Mouse (Mus musculus): ENCODE results near the gene Slc10a7. TPM values are rescaled to one million over a fixed set of nuclear protein-coding genes. Genes with fewer than 3 reads are reported as not detected.

The Slc10a7 gene
- polyA plus RNA-seq, 2 experiments = 3.3 to 4.4 TPM

DNA sequence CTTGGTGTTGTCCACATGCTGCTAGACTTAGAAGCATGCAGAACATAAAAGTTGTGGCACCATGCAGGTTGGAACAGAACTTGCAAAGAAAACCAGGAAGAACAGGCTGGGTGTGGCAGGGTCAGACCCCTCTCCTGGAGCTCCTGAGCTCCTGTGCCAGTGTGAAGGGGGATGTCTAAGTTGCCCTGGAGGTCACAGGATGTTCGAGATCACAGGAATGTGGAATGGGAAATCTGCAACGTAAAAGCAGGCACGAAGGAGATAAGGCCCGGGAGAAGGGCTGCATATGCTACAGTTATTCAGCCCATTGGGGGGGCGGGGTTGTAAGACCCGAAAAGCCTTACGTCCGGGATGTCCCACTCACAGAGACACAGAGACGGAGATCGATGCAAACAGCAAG, 100.2 kb downstream of the Slc10a7 start:
- DNase-seq (ENCODE audit: low read depth in 3 of 3, low spot score in 3 of 3) = no peak
- peaks cover 3% of the 10 kb centered on the region; the same call in 1 of the 2 replicates for H3K36me3 ChIP-seq (replicated peaks; ENCODE audit: control insufficient read depth, insufficient read depth, low read depth)
- no peak overlapping the region for H3K4me2 ChIP-seq (ENCODE audit: low read depth)
- no peak overlapping the region for H3K27ac ChIP-seq
- H3K9me3 ChIP-seq (ENCODE audit: control insufficient read depth, low read length) = no peaks in the 10 kb centered on the region
- H3K4me3 ChIP-seq (ENCODE audit: insufficient read depth in 1 of 2, low read depth in 2 of 2, low read length in 2 of 2) = no peak overlapping the region
- H3K9ac ChIP-seq (replicated peaks) = no peak overlapping the region
- no peak for ATAC-seq (ENCODE audit: insufficient read depth)
- H3K27me3 ChIP-seq (ENCODE audit: control insufficient read depth, insufficient read depth, low read length) = no peaks in the 10 kb centered on the region
- WGBS (ENCODE audit: insufficient replicate concordance) = 76% methylated on average over 10 of the region's 10 CpGs
- TF ChIP-seq CTCF (IDR thresholded peaks at IDR 0.05; ENCODE audit: low read depth) (no peak), EP300 (IDR thresholded peaks at IDR 0.05; ENCODE audit: low read depth) (no peak)
- no peaks in the 10 kb centered on the region for H3K4me1 ChIP-seq (replicated peaks; ENCODE audit: control insufficient read depth in 2 of 2, insufficient read depth in 2 of 2, low read length in 1 of 2)

DNA sequence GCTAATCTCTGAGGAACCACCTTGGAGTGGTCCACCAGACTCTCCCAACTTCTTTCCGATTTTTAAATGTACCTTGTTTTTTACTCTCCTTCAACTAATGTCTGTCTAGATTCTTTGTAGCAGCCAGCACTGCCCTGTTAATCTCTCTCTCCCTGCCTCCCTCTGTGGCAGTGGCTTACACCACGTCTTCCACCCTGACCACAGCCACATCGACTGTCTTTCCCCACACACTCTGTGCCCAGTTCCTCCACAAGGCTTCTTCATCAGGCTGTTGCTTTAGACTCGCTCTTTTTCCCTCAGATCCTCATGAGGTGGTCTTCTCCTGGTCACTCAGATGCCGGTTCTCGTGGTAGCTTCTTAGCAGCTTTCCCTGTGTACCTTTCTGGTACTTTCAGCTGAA, 101.9 kb downstream of the Slc10a7 start:
- H3K27me3 ChIP-seq (ENCODE audit: control insufficient read depth, insufficient read depth, low read length) = no peaks in the 10 kb centered on the region
- H3K9me3 ChIP-seq (ENCODE audit: control insufficient read depth, low read length) = no peaks in the 10 kb centered on the region
- WGBS (ENCODE audit: insufficient replicate concordance) = 48% methylated on average over 6 of the region's 6 CpGs
- no peak overlapping the region for H3K4me3 ChIP-seq (ENCODE audit: insufficient read depth in 1 of 2, low read depth in 2 of 2, low read length in 2 of 2)
- no peak overlapping the region for H3K27ac ChIP-seq
- no peak for TF ChIP-seq EP300 (IDR thresholded peaks at IDR 0.05; ENCODE audit: low read depth)
- TF ChIP-seq CTCF (IDR thresholded peaks at IDR 0.05; ENCODE audit: low read depth) = no peak
- ATAC-seq (ENCODE audit: insufficient read depth) = no peak
- H3K4me2 ChIP-seq (ENCODE audit: low read depth) = no peak overlapping the region
- no peak overlapping the region for H3K9ac ChIP-seq (replicated peaks)
- DNase-seq (ENCODE audit: low read depth in 3 of 3, low spot score in 3 of 3) = no peak
- peaks cover 3% of the 10 kb centered on the region; the same call in 1 of the 2 replicates for H3K36me3 ChIP-seq (replicated peaks; ENCODE audit: control insufficient read depth, insufficient read depth, low read depth)
- H3K4me1 ChIP-seq (replicated peaks; ENCODE audit: control insufficient read depth in 2 of 2, insufficient read depth in 2 of 2, low read length in 1 of 2) = no peaks in the 10 kb centered on the region

DNA sequence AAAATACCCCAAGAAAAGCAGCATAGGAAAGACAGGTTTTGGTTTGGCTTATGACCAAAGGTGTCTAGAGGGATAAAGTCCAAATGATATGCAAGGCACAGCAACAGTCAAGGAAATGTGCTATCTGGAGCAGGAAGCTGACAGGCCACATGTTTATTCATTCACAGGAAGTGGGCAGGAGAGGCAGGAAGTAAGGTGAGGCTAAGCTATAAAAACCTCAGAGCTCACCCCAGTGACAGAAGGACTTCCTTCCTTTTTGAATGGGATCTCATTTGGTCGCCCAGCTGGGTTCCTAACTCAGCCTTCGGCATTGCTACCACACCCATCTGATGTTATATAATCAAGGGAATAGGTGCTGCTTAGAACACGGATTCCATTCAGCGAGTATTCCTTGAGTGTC, 113.2 kb downstream of the Slc10a7 start:
- H3K4me1 ChIP-seq (replicated peaks; ENCODE audit: control insufficient read depth in 2 of 2, insufficient read depth in 2 of 2, low read length in 1 of 2) = peaks cover 0 to 6% of the 10 kb centered on the region in 2 experiments; a peak in 1 of 4 replicates
- whole genome bisulfite sequencing (ENCODE audit: insufficient replicate concordance) = 51% methylated on average over 4 of the region's 4 CpGs
- H3K27ac ChIP-seq = no peak overlapping the region
- no peaks in the 10 kb centered on the region for H3K9me3 ChIP-seq (ENCODE audit: control insufficient read depth, low read length)
- TF ChIP-seq CTCF (IDR thresholded peaks at IDR 0.05; ENCODE audit: low read depth) (no peak), EP300 (IDR thresholded peaks at IDR 0.05; ENCODE audit: low read depth) (no peak)
- ATAC-seq (ENCODE audit: insufficient read depth) = no peak
- H3K4me2 ChIP-seq (ENCODE audit: low read depth) = no peak overlapping the region
- H3K9ac ChIP-seq (replicated peaks) = no peak overlapping the region
- H3K4me3 ChIP-seq (ENCODE audit: insufficient read depth in 1 of 2, low read depth in 2 of 2, low read length in 2 of 2) = no peak overlapping the region
- no peaks in the 10 kb centered on the region for H3K36me3 ChIP-seq (replicated peaks; ENCODE audit: control insufficient read depth, insufficient read depth, low read depth)
- DNase-seq (ENCODE audit: low read depth in 3 of 3, low spot score in 3 of 3) = no peak
- H3K27me3 ChIP-seq (ENCODE audit: control insufficient read depth, insufficient read depth, low read length) = no peaks in the 10 kb centered on the region

DNA sequence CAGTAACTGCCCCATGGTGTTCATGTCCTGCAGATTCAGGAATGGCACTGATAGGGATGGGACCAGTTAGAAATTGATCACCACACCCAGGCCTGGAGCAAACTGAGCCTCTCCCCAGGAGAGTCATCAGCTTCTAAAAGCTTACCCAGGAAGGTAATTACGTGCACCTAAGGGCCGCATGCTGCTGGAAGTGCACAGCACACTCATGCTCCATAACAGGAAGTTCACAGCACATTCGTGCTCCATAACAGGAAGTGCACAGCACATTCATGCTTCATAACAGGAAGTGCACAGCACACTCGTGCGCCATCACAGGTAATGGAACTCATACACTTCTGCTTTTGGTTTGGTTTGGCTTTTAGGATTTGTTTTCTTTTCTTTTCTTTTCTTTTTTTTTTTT, 114.8 kb downstream of the Slc10a7 start:
- DNase-seq (ENCODE audit: low read depth in 3 of 3, low spot score in 3 of 3) = no peak
- H3K4me3 ChIP-seq (ENCODE audit: insufficient read depth in 1 of 2, low read depth in 2 of 2, low read length in 2 of 2) = no peak overlapping the region
- no peak for ATAC-seq (ENCODE audit: insufficient read depth)
- H3K9ac ChIP-seq (replicated peaks) = no peak overlapping the region
- WGBS (ENCODE audit: insufficient replicate concordance) = 54% methylated on average over 5 of the region's 5 CpGs
- no peaks in the 10 kb centered on the region for H3K27me3 ChIP-seq (ENCODE audit: control insufficient read depth, insufficient read depth, low read length)
- H3K27ac ChIP-seq = no peak overlapping the region
- H3K9me3 ChIP-seq (ENCODE audit: control insufficient read depth, low read length) = no peaks in the 10 kb centered on the region
- H3K4me2 ChIP-seq (ENCODE audit: low read depth) = no peak overlapping the region
- H3K36me3 ChIP-seq (replicated peaks; ENCODE audit: control insufficient read depth, insufficient read depth, low read depth) = no peaks in the 10 kb centered on the region
- TF ChIP-seq CTCF (IDR thresholded peaks at IDR 0.05; ENCODE audit: low read depth) (no peak), EP300 (IDR thresholded peaks at IDR 0.05; ENCODE audit: low read depth) (no peak)
- H3K4me1 ChIP-seq (replicated peaks; ENCODE audit: control insufficient read depth in 2 of 2, insufficient read depth in 2 of 2, low read length in 1 of 2) = peaks cover 0 to 6% of the 10 kb centered on the region in 2 experiments; a peak in 1 of 4 replicates

DNA sequence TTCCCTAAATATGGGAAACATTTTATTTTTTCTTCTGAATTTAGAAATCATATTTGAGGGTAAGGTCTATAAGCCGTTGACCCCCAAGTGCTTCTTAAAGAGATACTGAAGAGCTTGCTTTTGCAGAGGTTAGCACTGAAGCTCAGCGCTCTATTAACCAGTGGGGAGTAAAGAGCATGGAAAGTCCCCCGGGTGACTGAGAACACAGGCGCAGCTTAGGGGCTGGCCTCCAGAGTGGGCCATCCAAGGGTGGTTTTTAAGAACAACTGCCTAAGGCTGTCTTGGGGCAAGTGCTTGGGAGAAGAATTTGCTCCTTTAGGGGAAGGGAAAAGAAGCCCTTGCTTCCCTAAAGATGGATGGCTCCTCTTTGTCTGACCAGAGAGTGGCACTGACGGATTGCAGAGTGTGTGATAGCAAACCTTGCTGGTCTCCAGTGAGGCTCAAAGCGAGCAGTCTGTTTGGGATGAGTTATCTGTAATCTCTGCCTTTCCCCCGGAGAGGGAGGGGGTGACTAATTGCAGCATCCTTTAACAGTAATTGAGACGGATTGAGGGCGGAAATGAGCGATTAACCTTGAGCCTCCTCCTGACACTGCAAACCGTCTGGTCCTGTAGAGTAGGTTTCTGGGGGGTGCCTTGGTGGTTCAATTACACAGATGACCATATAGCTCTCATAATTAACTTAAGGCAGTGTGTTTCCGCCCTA, 115.7 kb downstream of the Slc10a7 start:
- H3K27me3 ChIP-seq (ENCODE audit: control insufficient read depth, insufficient read depth, low read length) = no peaks in the 10 kb centered on the region
- H3K4me1 ChIP-seq (replicated peaks; ENCODE audit: control insufficient read depth in 2 of 2, insufficient read depth in 2 of 2, low read length in 1 of 2) = peaks cover 0 to 6% of the 10 kb centered on the region in 2 experiments; a peak in 1 of 4 replicates
- TF ChIP-seq CTCF (IDR thresholded peaks at IDR 0.05; ENCODE audit: low read depth) (no peak), EP300 (IDR thresholded peaks at IDR 0.05; ENCODE audit: low read depth) (no peak)
- no peak overlapping the region for H3K27ac ChIP-seq
- H3K36me3 ChIP-seq (replicated peaks; ENCODE audit: control insufficient read depth, insufficient read depth, low read depth) = no peaks in the 10 kb centered on the region
- H3K9me3 ChIP-seq (ENCODE audit: control insufficient read depth, low read length) = no peaks in the 10 kb centered on the region
- 64% methylated on average over 12 of the region's 12 CpGs for WGBS (ENCODE audit: insufficient replicate concordance)
- ATAC-seq (ENCODE audit: insufficient read depth) (no peak), DNase-seq (ENCODE audit: low read depth in 3 of 3, low spot score in 3 of 3) (no peak)
- H3K4me3 ChIP-seq (ENCODE audit: insufficient read depth in 1 of 2, low read depth in 2 of 2, low read length in 2 of 2) = no peak overlapping the region
- no peak overlapping the region for H3K9ac ChIP-seq (replicated peaks)
- H3K4me2 ChIP-seq (ENCODE audit: low read depth) = no peak overlapping the region

All from liver, embryonic 14.5 days (tissue).